ENCODE assay signal across 8 mouse cellular contexts in the genomic region with DNA sequence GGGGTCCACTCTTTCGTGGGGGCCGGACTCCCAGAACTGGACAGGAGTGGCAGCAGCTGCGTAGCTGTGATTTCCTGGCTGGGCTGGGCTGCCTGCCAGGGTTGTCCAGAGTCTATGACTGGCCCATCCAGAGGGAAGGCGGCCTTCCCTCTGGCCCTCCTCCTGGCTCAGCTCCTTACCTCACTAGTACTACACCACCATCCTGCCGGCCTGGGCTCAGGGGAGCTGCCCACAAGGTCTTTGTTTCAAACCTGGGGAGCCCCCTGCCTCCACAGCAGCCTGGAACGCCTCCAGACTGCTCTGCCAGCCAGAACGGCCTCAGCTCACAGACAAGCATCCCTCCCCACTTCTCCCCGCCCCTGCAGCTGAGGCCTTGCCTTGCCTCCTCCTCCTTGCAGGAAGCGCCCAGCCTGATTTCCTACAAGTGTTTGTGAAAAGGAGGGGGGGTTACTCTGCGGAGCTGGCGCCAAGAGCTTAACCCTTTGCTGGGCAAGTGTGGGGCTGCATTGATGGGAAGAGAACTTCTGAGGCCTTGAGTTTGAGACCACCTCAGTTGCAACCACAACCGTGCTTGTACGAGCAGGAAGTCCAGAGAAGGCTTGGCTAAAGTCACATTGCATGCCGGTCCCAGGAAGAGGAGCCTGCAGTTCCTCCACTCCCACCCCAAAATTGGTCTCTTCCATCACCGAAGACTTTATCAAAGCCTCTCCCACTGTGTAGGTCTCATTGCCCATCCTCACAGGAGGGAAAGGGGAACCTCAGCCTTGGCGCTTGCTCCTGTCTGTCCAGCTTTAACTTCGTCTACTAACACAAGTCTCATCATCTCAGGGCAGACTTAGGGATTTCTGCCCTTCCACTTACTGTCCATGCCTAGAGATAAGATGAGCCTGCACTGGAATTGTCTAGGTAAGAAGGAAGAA. TPM values are rescaled to one million over a fixed set of nuclear protein-coding genes. Genes with fewer than 3 reads are reported as not detected.
DNase-seq lines count a peak whose midpoint lies in the region; ATAC-seq and TF ChIP-seq lines count a peak whose summit lies in the region.

Gene Akna (minus strand): TSS at position 315 of the 920 bp plus-strand sequence.

- TF ChIP-seq POLR2A in bone marrow macrophage, adult 2 months (IDR thresholded peaks at IDR 0.05; ENCODE audit: borderline replicate concordance, low read depth, low read length): no peak; the same call in 1 of the 2 replicates
- TF ChIP-seq POLR2A in lung, adult 2 months (IDR thresholded peaks at IDR 0.05; ENCODE audit: borderline replicate concordance, extremely low read depth, low read depth, low read length): peak; percentile 56; the same call in 1 of the 2 replicates

- H3ac ChIP-seq in C2C12 (ENCODE audit: control insufficient read depth, insufficient read length, low read depth): peak within 1 kb of the TSS; percentile 45

- no peaks in the 10 kb centered on the region for H3K79me3 ChIP-seq in C2C12 (ENCODE audit: low read depth)

- WGBS in forebrain, embryonic 16.5 days: 6% methylated on average over 17 of the region's 17 CpGs
- 4% methylated on average over 17 of the region's 17 CpGs for WGBS in lung, adult 2 months
- WGBS in neural tube, embryonic 15.5 days: 25% methylated on average over 17 of the region's 17 CpGs

- H3K4me1 ChIP-seq in bone marrow macrophage, adult 2 months (ENCODE audit: control insufficient read depth, insufficient read depth, low read length): peaks cover 39% of the 10 kb centered on the region
- peaks cover 72% of the 10 kb centered on the region for H3K4me1 ChIP-seq in forebrain, embryonic 16.5 days (replicated peaks; ENCODE audit: control insufficient read depth, insufficient read depth, low read length)
- H3K4me1 ChIP-seq in lung, adult 2 months (ENCODE audit: control insufficient read depth, insufficient read depth, low read length): peaks cover 18% of the 10 kb centered on the region
- peaks cover 42% of the 10 kb centered on the region for H3K4me1 ChIP-seq in neural tube, embryonic 15.5 days

- peak within 1 kb of the TSS; percentile 46 for H3K4me2 ChIP-seq in forebrain, embryonic 16.5 days (ENCODE audit: low read length)
- peak within 1 kb of the TSS; percentile 35 for H3K4me2 ChIP-seq in neural tube, embryonic 15.5 days

- intact Hi-C loops in heart, postnatal 25 days (cut with DNase I): no loop called here

- no peaks in the 10 kb centered on the region for H3K9me3 ChIP-seq in forebrain, embryonic 16.5 days (ENCODE audit: control insufficient read depth, low read length)
- no peaks in the 10 kb centered on the region for H3K9me3 ChIP-seq in neural tube, embryonic 15.5 days (replicated peaks)

- TF ChIP-seq CTCF in C2C12 (IDR thresholded peaks at IDR 0.05; ENCODE audit: control insufficient read depth, insufficient read depth, insufficient read length): no peak
- no peak for TF ChIP-seq CTCF in bone marrow macrophage, adult 2 months (IDR thresholded peaks at IDR 0.05; ENCODE audit: low read depth, low read length)
- TF ChIP-seq CTCF in lung, adult 2 months (IDR thresholded peaks at IDR 0.05; ENCODE audit: insufficient read depth, low read length): no peak

- DNase-seq in heart, postnatal 25 days (ENCODE audit: low spot score): peak; percentile 90
- peak; percentile 28 to 54 for DNase-seq in layer of hippocampus, adult 18-20 months (ENCODE audit: low spot score in 2 of 2)
- peak; percentile 91 for DNase-seq in lung, adult 2 months
- peak; percentile 80 to 87 for DNase-seq in thymus, adult 18-20 months

- ATAC-seq in forebrain, embryonic 16.5 days: peak; percentile 79
- peak; percentile 76 for ATAC-seq in neural tube, embryonic 15.5 days (ENCODE audit: low FRiP score)

- H3K27ac ChIP-seq in bone marrow macrophage, adult 2 months (ENCODE audit: insufficient read depth, low read depth, low read length): peak within 1 kb of the TSS; percentile 86
- H3K27ac ChIP-seq in forebrain, embryonic 16.5 days (ENCODE audit: low read length): peak within 1 kb of the TSS; percentile 88
- H3K27ac ChIP-seq in neural tube, embryonic 15.5 days (replicated peaks): peak within 1 kb of the TSS; percentile 69

- no peaks in the 10 kb centered on the region for H3K36me3 ChIP-seq in C2C12 (ENCODE audit: control insufficient read depth, insufficient read depth)
- no peaks in the 10 kb centered on the region for H3K36me3 ChIP-seq in forebrain, embryonic 16.5 days (ENCODE audit: control insufficient read depth, insufficient read depth)
- no peaks in the 10 kb centered on the region for H3K36me3 ChIP-seq in neural tube, embryonic 15.5 days

- H3K27me3 ChIP-seq in C2C12 (ENCODE audit: control insufficient read depth, insufficient read depth, insufficient read length): no peaks in the 10 kb centered on the region
- no peaks in the 10 kb centered on the region for H3K27me3 ChIP-seq in forebrain, embryonic 16.5 days (replicated peaks; ENCODE audit: control insufficient read depth, insufficient read depth, low read length)
- no peaks in the 10 kb centered on the region for H3K27me3 ChIP-seq in neural tube, embryonic 15.5 days (replicated peaks)

- peak within 1 kb of the TSS; percentile 50 for H3K9ac ChIP-seq in forebrain, embryonic 16.5 days (replicated peaks; ENCODE audit: low read depth, low read length)
- H3K9ac ChIP-seq in neural tube, embryonic 15.5 days (replicated peaks): no peak within 1 kb of the TSS

- H3K4me3 ChIP-seq in C2C12 (ENCODE audit: insufficient read depth, poor library complexity, severe bottlenecking): peak within 1 kb of the TSS; percentile 6
- H3K4me3 ChIP-seq in bone marrow macrophage, adult 2 months (ENCODE audit: insufficient read depth, low read length): peak within 1 kb of the TSS; percentile 81
- H3K4me3 ChIP-seq in forebrain, embryonic 16.5 days (replicated peaks; ENCODE audit: low read length): peak within 1 kb of the TSS; percentile 26
- H3K4me3 ChIP-seq in lung, adult 2 months (replicated peaks; ENCODE audit: extremely low read depth, low read depth, low read length): peak within 1 kb of the TSS; percentile 76
- H3K4me3 ChIP-seq in neural tube, embryonic 15.5 days (replicated peaks): peak within 1 kb of the TSS; percentile 17; the same call in 1 of the 2 replicates

- H3K79me2 ChIP-seq in C2C12 (ENCODE audit: control insufficient read depth, insufficient read depth): no peaks in the 10 kb centered on the region

TF ChIP-seq in C2C12, 6 proteins besides CTCF, POLR2A, EP300 and RAD21:
- peak; percentile 44 for TF ChIP-seq MYOD1 (IDR thresholded peaks at IDR 0.05; ENCODE audit: control insufficient read depth, insufficient read length, low read depth)
- no peak for TF ChIP-seq CEBPB (IDR thresholded peaks at IDR 0.05; ENCODE audit: low read depth)

RNA-seq across cellular contexts. Expression of gene Akna, which starts in this region (rescaled TPM):
- polyA plus RNA-seq in C2C12 (2012; fragmentation: generic; extraction: Trizol): 1.3 TPM
- polyA plus RNA-seq in bone marrow macrophage, adult 2 months (2012; ENCODE audit: insufficient read depth, insufficient read length, missing spikeins): 33.3 and 39.4 TPM in 2 replicates
- polyA plus RNA-seq in forebrain, embryonic 16.5 days (2015; fragmentation: Nextera tagmentation; extraction: Ambion mirVana): 10.6 and 11.2 TPM in 2 replicates
- 1 to 10 TPM; 3.5 to 3.7 TPM for total RNA-seq in heart, postnatal 25 days (2021)
- total RNA-seq in layer of hippocampus, adult 18-20 months (2021): 1 to 10 TPM; 3.1 to 3.8 TPM
- 22.2 and 22.7 TPM in 2 replicates for polyA plus RNA-seq in lung, adult 2 months (2012; rRNA removed)
- 3.1 and 7.3 TPM in 2 replicates for polyA plus RNA-seq in neural tube, embryonic 15.5 days (2015; fragmentation: Nextera tagmentation; extraction: Ambion mirVana)

Comparison
In these comparisons a context has a peak if more than half of its experiments do, and no peak if none do; other contexts are left out.
1. Peak in every context shown above with its lines: DNase-seq, ATAC-seq, H3K4me3 ChIP-seq and H3K27ac ChIP-seq.
2. H3K4me3 ChIP-seq: peak in every context shown above with its lines; median percentile 81 in bone marrow macrophage, adult 2 months; 76 in lung, adult 2 months; 26 in forebrain, embryonic 16.5 days; 17 in neural tube, embryonic 15.5 days; 6 in C2C12.
3. DNase-seq: peak in every context shown above with its lines; median percentile 91 in lung, adult 2 months; 90 in heart, postnatal 25 days; 84 in thymus, adult 18-20 months; 41 in layer of hippocampus, adult 18-20 months.